Mouse (Mus musculus) ES-E14 (cell line): Measurements from ENCODE around the gene Ksr1.

Source experiments
- CHD2 ChIP-seq: IDR thresholded peaks from 2 replicates; pipeline ENCODE4 v1.6.1; 2014; ENCODE audit warnings: mild to moderate bottlenecking, low read depth, low read length, inconsistent platforms
- HCFC1 ChIP-seq: IDR thresholded peaks from 2 replicates; pipeline ENCODE4 v1.6.1; 2012; ENCODE audit warnings: low read length, inconsistent platforms, borderline replicate concordance; ENCODE audit not compliant: insufficient read depth
- MAFK ChIP-seq: IDR thresholded peaks from 2 replicates; pipeline ENCODE4 v1.6.1; 2014; ENCODE audit warnings: mild to moderate bottlenecking, low read depth, low read length, inconsistent platforms; ENCODE audit not compliant: insufficient read depth
- ZNF384 ChIP-seq: IDR thresholded peaks from 2 replicates; pipeline ENCODE4 v1.6.1; 2012; ENCODE audit warnings: low read depth, low read length, inconsistent platforms

DNA sequence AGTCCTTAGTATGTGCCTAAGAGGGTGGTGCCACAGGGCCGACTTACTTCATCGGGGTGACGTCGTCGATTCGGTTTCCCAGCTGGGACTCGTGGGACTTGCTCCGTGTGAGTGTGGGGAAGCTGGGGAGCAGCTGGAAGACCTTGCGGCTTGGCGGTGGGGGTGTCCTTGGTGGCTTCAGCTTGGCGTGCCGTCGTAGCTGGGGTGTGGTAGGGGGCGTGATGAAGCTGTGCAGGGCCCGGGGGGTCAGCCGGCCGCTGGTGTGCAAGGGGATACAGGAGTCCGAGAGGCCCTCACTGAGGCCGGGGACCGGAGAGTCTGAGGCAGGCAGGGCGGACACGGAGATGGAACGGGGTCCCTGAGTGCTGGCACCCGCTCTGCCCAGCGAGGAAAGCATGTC is 101.4 kb downstream of the Ksr1 start:
- no peak for TF ChIP-seq ZNF384
- TF ChIP-seq CHD2: no peak
- TF ChIP-seq MAFK: no peak
- TF ChIP-seq HCFC1: no peak
